Mouse (Mus musculus) neural tube, embryonic 10.5 days (tissue): ENCODE measurements at regions not wholly inside any gene's neighbourhood (a gene's known extent, or its start where the extent isn't known, plus 50 kb on each side); places are given as distances from the start of the nearest gene placed in this dataset.
"Not testable (repeated sequence)": the region's sequence is repeated elsewhere in the genome, so short reads cannot be mapped to it uniquely, and the experiment has no call there.

Experiments used
- DNase-seq: peaks from one replicate; pipeline ENCODE4 v3.0.0-alpha.2; 2017; ENCODE audit warnings: low spot score; ENCODE audit errors: extremely low spot score

DNA sequence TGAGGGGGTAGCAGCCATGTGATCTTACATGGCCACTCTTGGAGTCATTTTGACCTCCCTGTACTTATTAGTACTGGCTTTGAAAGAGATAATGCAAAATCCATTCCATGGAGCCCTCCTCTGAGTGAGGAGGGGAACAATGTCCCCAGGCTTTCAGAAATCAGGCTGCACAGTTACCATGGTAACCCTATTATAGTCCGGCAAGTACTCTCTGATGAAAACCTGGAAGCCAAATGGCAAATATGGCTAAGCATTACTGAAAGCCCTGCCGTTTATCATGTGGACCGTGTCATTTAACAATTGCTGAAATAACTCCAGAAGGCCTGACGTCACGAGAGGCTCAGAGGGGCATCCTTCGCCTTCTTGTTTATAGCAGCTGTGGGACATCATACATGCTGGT is 82.5 kb upstream of the Xcl1 start:
- DNase-seq, result no peak

DNA sequence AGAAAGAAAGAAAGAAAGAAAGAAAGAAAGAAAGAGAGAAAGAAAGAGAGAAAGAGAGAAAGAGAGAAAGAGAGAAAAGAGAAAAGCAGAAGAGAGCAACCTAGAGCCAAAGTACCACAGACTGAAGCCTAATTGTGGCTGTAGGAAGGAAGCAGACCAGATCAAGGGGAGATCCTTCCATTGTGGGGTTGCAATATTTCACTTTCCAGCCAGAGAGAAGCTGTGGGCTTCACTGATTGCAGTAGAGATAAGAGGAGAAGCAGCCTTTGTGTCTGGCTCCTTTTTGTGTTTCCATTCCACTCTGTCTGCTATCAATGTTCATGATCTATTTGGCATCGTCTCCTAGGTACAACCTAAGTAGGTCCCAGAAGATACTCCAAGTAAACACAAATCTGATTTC is 79.0 kb upstream of the Xcl1 start:
- DNase-seq, result no peak

DNA sequence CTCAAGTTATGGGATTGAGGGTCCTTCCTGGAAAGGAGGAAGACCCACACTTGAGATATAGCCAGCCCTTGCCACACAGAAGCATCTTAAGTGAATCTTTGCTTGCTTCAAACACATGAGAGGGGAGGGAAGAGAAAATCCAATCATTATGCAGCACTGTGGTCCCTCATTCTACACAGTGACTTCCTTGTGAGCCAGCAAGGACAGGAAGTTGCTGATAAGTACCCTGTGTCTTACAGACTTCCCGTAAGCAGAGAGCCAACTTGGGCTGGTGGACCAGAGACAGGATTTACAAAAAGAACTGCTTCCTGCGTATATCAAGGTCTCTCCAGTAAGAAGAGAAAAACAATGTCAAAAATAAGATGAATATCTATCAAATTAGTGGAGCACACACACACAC is 78.1 kb upstream of the Xcl1 start:
- no peak for DNase-seq

DNA sequence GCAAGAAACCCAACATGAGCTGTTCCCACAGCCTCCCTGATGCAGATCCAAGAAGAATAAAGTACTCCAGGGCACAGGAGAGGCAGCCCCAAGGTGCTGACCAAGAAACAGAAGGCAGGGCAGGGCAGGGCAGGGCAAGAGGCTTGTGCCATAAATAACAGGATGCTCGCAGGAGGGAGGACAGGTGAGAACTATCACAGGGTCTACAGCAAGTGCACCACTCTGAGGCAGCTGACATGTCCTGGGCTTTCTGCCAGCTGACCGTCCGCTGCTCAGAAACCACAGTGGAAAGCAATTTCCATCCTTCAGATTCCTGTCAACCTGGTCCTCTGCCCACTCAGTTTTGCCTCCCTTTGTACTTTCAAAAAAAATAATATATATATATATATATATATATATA is 77.0 kb upstream of the Xcl1 start:
- no peak for DNase-seq

DNA sequence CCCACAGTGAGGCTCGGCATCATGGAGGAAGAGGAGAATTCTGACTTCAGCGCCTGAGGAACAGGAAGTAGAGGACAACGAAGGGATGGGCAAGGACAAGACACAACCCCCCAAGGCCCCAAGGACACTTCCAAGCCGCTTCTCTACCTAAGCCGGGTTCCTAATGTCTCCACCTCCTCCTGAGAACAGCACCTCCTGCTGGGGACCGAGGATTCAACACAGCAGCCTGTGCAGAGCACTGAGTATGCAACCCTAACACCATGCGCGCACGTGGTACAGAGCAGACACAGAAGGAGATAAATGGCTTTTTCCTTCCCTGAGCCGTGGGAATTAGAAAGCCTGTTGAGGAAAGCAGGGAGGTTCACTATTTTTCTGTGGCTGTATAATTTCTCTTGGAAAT is 64.2 kb upstream of the Xcl1 start:
- peak; percentile 21 for DNase-seq

DNA sequence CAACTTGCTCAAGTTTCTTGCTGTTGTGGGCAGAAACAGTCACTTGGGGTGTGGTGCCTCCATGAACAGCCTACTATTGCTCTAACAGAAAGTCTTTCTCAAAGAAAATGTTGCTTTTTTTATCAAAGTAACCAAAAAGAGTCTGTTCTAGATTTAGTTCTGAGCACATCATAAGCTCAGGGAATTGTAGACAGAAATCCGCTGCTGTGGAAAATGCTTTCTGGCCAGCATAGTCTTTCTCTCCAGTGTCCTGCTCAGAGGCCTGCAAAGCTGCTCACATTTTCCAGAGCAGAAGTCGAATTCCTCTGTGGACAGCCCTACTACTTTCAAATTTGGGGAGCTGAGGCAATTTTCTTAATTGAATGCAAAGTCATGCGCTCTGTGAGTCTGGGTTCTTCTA is 63.3 kb upstream of the Xcl1 start:
- no peak for DNase-seq

DNA sequence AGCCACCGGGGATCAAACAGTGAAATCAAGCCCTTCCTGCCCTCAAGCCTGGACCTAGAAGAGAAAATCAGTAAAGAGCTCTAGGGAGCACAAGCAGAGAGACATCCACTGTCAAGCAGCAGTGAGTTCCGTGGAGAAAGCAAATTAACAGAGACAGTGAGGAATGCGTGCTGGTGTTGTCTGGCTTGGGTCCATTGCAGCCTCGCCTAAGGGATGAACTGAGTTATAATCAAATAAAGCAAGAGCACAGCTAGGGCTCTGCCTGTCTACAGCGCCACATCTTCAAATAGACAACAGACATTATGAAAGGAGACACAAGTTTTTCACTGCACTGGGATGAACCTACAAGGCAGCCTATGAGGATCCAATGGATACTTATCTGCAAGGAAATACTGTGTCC is 62.3 kb upstream of the Xcl1 start:
- DNase-seq, result no peak

DNA sequence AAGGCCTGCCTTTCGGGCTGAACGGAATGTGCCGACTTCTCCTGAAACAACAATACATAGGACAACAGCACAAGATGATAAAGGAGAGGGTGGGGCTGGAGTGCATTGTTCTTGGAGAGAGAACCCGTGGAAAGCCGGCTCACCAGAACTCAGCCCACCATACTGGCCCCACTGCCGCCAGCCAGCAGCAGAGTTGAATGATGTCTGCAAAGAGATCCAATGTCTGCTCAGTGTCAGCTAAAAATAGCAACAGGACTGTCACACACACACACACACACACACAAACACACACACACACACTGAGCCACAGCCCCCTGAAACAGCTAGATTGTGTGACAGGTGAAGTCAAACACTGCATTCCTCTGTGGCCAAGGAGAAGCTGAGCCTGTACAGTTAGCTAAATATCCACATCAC is 58.9 kb upstream of the Xcl1 start:
- DNase-seq, result no peak

DNA sequence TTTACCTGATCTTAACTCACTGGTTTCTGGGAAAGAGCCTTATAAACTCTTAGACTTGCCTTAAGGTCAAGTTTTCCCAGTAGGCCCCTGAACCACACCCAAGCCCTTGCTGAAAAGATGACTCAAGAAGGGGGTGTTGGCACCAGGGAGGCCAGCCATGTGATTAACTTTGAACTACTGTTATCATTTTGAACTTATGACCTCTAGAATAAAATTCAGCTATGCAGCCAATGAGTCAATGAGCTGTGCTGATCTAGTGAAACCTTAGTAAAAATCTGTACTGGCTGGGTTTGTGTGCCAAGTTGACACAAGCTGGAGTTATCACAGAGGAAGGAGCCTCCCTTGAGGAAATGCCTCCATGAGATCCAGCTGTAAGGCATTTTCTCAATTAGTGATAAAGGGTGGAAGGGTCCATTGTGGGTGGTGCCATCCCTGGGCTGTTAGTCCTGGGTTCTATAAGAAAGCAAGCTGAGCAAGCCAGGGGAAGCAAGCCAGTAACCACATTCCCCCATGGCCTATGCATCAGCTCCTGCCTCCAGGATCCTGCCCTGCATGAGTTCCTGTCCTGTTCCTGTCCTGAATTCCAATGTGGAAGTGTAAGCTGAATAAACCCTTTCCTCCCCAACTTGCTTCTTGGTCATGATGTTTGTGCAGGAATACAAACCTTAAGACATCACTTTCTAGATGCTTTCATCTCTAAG is 58.0 kb upstream of the Xcl1 start:
- not testable (repeated sequence) for DNase-seq

DNA sequence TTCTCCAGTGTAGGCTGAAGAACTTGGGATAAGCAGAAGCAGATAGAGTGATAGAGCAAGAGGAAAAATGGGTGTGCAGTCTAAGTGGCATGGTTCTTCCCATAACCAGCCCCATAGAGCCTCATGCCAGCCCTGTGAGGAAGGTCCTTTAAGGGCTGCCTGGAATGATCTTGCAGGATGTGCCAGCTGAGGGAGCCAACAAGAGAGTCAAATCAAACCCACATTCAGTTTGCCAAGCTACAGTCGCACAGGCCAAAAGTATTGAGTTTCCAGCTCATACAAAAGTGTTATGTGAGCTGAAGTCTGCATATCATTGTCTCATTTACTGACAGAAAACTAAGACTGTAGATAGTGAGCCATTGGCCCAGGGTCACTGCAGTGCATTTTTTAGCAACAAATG is 53.7 kb upstream of the Xcl1 start:
- DNase-seq, result no peak

DNA sequence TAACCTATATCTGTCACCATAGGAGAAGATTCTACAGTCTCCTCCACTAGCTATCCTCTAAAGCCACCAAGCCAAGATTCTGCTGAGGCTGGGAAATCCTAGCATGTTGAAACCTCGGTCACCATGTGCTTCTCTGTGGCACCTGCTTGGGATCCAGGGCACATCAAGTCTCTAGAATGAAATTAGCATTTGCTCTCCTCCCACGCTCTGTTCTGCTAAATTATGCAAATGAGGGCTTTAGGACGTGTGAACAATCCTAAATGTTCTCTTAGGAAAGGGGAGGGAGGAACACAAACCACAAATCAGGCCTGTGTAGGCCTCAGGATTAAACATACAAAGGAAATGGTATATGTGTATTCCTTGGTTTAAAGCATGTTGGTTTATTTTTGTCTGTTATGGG is 52.9 kb upstream of the Xcl1 start:
- DNase-seq, result no peak

DNA sequence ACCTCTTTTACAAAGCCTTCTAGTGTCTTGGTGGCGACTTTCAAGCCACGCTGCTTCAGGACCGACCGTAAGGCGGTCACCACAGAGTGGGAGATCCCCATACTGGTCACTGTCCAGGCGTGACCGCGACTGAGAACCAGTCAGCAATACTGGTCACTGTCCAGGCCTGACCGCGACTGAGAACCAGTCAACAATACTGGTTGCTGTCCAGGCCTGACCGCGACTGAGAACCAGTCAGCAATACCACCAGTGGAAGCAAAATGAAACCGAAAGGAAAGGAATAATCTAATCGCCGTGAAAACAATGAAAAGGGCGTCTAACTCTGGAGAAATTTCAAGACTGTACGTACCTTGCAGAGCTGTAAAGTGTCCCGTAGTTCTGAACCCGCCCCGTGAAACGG is 50.2 kb upstream of the Xcl1 start:
- not testable (repeated sequence) for DNase-seq
